Mouse (Mus musculus): Measurements from ENCODE around the gene Fam172a. TPM values are rescaled to one million over a fixed set of nuclear protein-coding genes. Genes with fewer than 3 reads are reported as not detected.

Fam172a gene
- 21.9 and 27.0 TPM in 2 replicates for polyA plus RNA-seq (2015; fragmentation: Nextera tagmentation; extraction: Ambion mirVana)

DNA sequence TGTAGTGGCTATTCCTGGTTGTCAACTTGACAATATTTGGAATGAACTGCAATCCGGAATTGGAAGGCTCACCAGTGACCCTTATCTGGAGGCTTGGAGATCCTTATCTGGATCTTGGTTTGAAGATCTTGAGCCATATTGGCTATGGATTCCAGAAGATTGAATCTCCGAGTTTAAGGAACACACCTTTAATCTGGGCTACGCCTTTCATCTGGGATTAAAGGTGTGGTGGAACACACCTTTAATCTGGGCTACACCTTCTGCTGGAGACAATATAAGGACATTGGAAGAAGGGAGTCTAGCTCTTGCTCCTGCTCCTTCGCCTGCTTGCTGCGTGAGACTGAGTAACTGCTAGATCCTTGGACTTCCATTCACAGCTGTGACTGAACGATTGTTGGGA, at the start of gene Fam172a:
Gene Fam172a (plus strand): TSS at position 301 of the 400 bp plus-strand sequence.

DNA sequence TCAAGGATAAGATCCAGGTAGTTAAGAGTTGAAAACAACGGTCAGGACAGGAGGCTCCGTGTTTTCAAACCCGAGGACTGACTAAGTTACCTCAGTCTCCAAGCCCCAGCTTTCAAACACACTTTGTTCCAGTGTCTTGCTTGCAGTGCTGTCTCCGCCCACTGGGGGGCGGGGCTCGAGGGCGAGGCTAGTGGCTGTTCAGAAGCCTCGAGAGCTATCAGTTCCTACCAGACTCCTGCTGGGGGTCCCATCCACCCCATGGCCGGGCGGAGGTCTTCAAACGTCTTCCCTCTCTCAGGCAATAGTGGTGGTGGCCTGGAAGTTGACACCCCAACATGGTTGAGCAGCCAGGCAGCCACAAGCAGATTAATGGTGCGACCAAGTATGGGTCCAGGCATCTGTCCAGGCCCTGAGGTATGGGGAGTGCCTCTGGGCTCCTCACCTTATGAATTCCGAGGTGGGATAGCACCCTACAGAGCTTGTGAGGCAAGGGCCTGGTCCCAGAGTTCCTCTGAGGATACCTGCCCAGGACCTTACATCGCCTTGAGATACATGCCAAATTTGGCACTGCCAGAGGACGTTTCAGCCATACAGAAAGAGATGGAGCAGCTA, 323.0 kb downstream of the Fam172a start, which contains the start of gene Pou5f2:
Gene Pou5f2 (plus strand): TSS at position 220 of the 612 bp plus-strand sequence.

DNA sequence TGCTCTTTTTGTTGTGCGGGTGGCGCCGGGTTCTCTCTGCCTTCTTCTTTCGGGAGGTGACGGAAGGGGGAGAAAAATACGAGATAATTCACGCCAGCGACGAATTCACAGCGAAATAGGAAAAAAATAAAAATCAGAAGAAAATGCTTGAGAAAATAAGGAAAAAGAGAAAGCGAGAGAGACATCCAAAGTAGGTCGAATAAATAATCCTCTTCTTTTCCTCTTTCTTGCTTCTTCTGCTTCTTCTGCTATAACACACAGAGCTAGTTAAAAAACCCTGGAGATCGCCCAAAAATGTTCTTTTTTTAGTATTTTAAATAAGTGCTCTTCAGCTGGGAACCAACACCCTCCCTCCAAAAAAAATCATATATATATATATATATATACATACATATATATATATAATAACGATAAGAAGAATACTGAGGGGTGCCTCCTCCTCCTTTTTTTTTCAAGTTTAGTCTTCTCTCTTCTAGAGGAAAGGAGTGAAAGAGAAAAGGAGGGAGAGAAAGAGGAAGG, 497.9 kb downstream of the Fam172a start, which contains the start of gene Nr2f1:
Gene Nr2f1 (minus strand): TSS at position 116 of the 519 bp plus-strand sequence.

Measured in urinary bladder, postnatal 0 days (tissue).